In genomic region chr1:43152626-43153025, GRCm38 (mm10) we compare ENCODE assay signal across 28 mouse cellular contexts. TPM values are rescaled to one million over a fixed set of nuclear protein-coding genes. Genes with fewer than 3 reads are reported as not detected.
DNase-seq lines count a peak whose midpoint lies in the region; ATAC-seq and TF ChIP-seq lines count a peak whose summit lies in the region.
"Had no signal": no experiment of that assay in that cellular context is flagged by ENCODE, and none has a peak within 500 bp of the region (broad histone marks: within the 10 kb centered on the region; RNA-seq: fewer than 3 reads in every experiment).

No protein-coding gene starts in this region.

- H3K36me3 ChIP-seq in heart, embryonic 15.5 days, result peaks cover 51% of the 10 kb centered on the region
- peaks cover 99% of the 10 kb centered on the region for H3K36me3 ChIP-seq in C2C12 (ENCODE audit: control insufficient read depth, insufficient read depth)
- peaks cover 3% of the 10 kb centered on the region; the same call in 1 of the 2 replicates for H3K36me3 ChIP-seq in intestine, embryonic 15.5 days
- peaks cover 12% of the 10 kb centered on the region; the same call in 1 of the 2 replicates for H3K36me3 ChIP-seq in stomach, embryonic 15.5 days
- H3K36me3 ChIP-seq in hindbrain, embryonic 11.5 days (ENCODE audit: control insufficient read depth, insufficient read depth, low read length), result no peaks in the 10 kb centered on the region
- H3K36me3 ChIP-seq: forebrain, embryonic 10.5 days; G1E; midbrain, embryonic 13.5 days; neural tube, embryonic 12.5 days had no signal

- H3K4me2 ChIP-seq in heart, embryonic 15.5 days, result no peak overlapping the region
- peak overlapping the region; percentile 3; the same call in 1 of the 2 replicates for H3K4me2 ChIP-seq in intestine, embryonic 15.5 days (replicated peaks)
- no peak overlapping the region for H3K4me2 ChIP-seq in stomach, embryonic 15.5 days
- H3K4me2 ChIP-seq in hindbrain, embryonic 11.5 days (replicated peaks; ENCODE audit: low read depth, low read length), result no peak overlapping the region
- H3K4me2 ChIP-seq: midbrain, embryonic 13.5 days; neural tube, embryonic 12.5 days had no signal

- 56% methylated on average over 4 of the region's 4 CpGs for WGBS in heart, embryonic 15.5 days
- WGBS in intestine, embryonic 15.5 days, result 58% methylated on average over 4 of the region's 4 CpGs
- WGBS in stomach, embryonic 15.5 days, result 54% methylated on average over 4 of the region's 4 CpGs
- 90% methylated on average over 4 of the region's 4 CpGs for WGBS in hindbrain, embryonic 11.5 days

- TF ChIP-seq CTCF in C2C12 (IDR thresholded peaks at IDR 0.05; ENCODE audit: control insufficient read depth, insufficient read depth, insufficient read length), result no peak

- no peak for DNase-seq in heart, postnatal 4 days
- DNase-seq in hindbrain, embryonic 11.5 days (ENCODE audit: low spot score), result no peak
- DNase-seq in right cerebral cortex, postnatal 36 days (ENCODE audit: low spot score in 2 of 2), result no peak
- DNase-seq: adrenal gland, adult 8-10 months; cerebellum, adult 11-12 months; cerebellum, postnatal 10 days; gastrocnemius, postnatal 14 days; kidney, adult 18-20 months; liver, postnatal 0 days; retina, postnatal 1 day; right cerebral cortex, postnatal 25 days had no signal

- H3K27ac ChIP-seq in heart, embryonic 15.5 days, result peak overlapping the region; percentile 74; the same call in 1 of the 2 replicates
- peak overlapping the region; percentile 84 for H3K27ac ChIP-seq in intestine, embryonic 15.5 days
- peak overlapping the region; percentile 83 for H3K27ac ChIP-seq in stomach, embryonic 15.5 days
- H3K27ac ChIP-seq in hindbrain, embryonic 11.5 days (ENCODE audit: low read depth, low read length), result no peak overlapping the region
- H3K27ac ChIP-seq: embryonic facial prominence, embryonic 10.5 days; forebrain, embryonic 10.5 days; kidney, postnatal 0 days; midbrain, embryonic 13.5 days; neural tube, embryonic 12.5 days had no signal

- ATAC-seq in heart, embryonic 15.5 days (replicated peaks; ENCODE audit: insufficient number of reproducible peaks, insufficient read depth, low FRiP score, low read depth), result no peak
- ATAC-seq in intestine, embryonic 15.5 days, result peak; percentile 95
- ATAC-seq in stomach, embryonic 15.5 days (ENCODE audit: insufficient read depth, low FRiP score, low read depth), result peak; percentile 93
- no peak for ATAC-seq in hindbrain, embryonic 11.5 days (ENCODE audit: low FRiP score)
- ATAC-seq: activated CD4-positive, CD25-positive, alpha-beta regulatory T cell, adult 4 months; forebrain, embryonic 16.5 days; hindbrain, embryonic 16.5 days; liver, postnatal 0 days; midbrain, embryonic 13.5 days had no signal

- no peak overlapping the region for H3ac ChIP-seq in C2C12 (ENCODE audit: control insufficient read depth, insufficient read length, low read depth)

- peaks cover 85% of the 10 kb centered on the region for H3K79me3 ChIP-seq in C2C12 (ENCODE audit: low read depth)

- no peaks in the 10 kb centered on the region for H3K9me3 ChIP-seq in heart, embryonic 15.5 days (replicated peaks)
- H3K9me3 ChIP-seq in intestine, embryonic 15.5 days, result no peaks in the 10 kb centered on the region
- H3K9me3 ChIP-seq in stomach, embryonic 15.5 days, result no peaks in the 10 kb centered on the region
- H3K9me3 ChIP-seq in hindbrain, embryonic 11.5 days (ENCODE audit: control insufficient read depth, low read length), result no peaks in the 10 kb centered on the region
- H3K9me3 ChIP-seq: embryonic facial prominence, embryonic 10.5 days; forebrain, embryonic 10.5 days; G1E; midbrain, embryonic 13.5 days; neural tube, embryonic 12.5 days had no signal

- peaks cover 97% of the 10 kb centered on the region for H3K79me2 ChIP-seq in C2C12 (ENCODE audit: control insufficient read depth, insufficient read depth)

- no peaks in the 10 kb centered on the region for H3K27me3 ChIP-seq in heart, embryonic 15.5 days
- H3K27me3 ChIP-seq in C2C12 (ENCODE audit: control insufficient read depth, insufficient read depth, insufficient read length), result no peaks in the 10 kb centered on the region
- H3K27me3 ChIP-seq in intestine, embryonic 15.5 days (replicated peaks), result no peaks in the 10 kb centered on the region
- no peaks in the 10 kb centered on the region for H3K27me3 ChIP-seq in stomach, embryonic 15.5 days (replicated peaks)
- no peaks in the 10 kb centered on the region for H3K27me3 ChIP-seq in hindbrain, embryonic 11.5 days (ENCODE audit: control insufficient read depth, insufficient read depth, low read length)
- H3K27me3 ChIP-seq: CH12.LX; midbrain, embryonic 13.5 days; neural tube, embryonic 12.5 days had no signal

- peaks cover 79% of the 10 kb centered on the region for H3K4me1 ChIP-seq in heart, embryonic 15.5 days (replicated peaks)
- peaks cover 23% of the 10 kb centered on the region for H3K4me1 ChIP-seq in intestine, embryonic 15.5 days (replicated peaks)
- H3K4me1 ChIP-seq in stomach, embryonic 15.5 days, result peaks cover 20% of the 10 kb centered on the region
- no peaks in the 10 kb centered on the region for H3K4me1 ChIP-seq in hindbrain, embryonic 11.5 days (replicated peaks; ENCODE audit: control insufficient read depth, insufficient read depth, low read length)
- H3K4me1 ChIP-seq: embryonic facial prominence, embryonic 10.5 days; forebrain, embryonic 10.5 days; megakaryocyte, embryonic 14.5 days; midbrain, embryonic 13.5 days; neural tube, embryonic 12.5 days had no signal

- H3K4me3 ChIP-seq in heart, embryonic 15.5 days, result no peak overlapping the region
- H3K4me3 ChIP-seq in C2C12 (ENCODE audit: insufficient read depth, poor library complexity, severe bottlenecking), result no peak overlapping the region
- H3K4me3 ChIP-seq in intestine, embryonic 15.5 days (replicated peaks), result no peak overlapping the region
- no peak overlapping the region for H3K4me3 ChIP-seq in stomach, embryonic 15.5 days (replicated peaks)
- no peak overlapping the region for H3K4me3 ChIP-seq in hindbrain, embryonic 11.5 days (ENCODE audit: low read depth, low read length)
- H3K4me3 ChIP-seq: embryonic facial prominence, embryonic 10.5 days; forebrain, embryonic 10.5 days; layer of hippocampus, adult 2 months; megakaryocyte, embryonic 14.5 days; midbrain, embryonic 13.5 days; neural tube, embryonic 12.5 days had no signal

- no peak overlapping the region for H3K9ac ChIP-seq in heart, embryonic 15.5 days
- no peak overlapping the region for H3K9ac ChIP-seq in intestine, embryonic 15.5 days
- no peak overlapping the region for H3K9ac ChIP-seq in stomach, embryonic 15.5 days
- no peak overlapping the region for H3K9ac ChIP-seq in hindbrain, embryonic 11.5 days (ENCODE audit: low read depth, low read length)
- H3K9ac ChIP-seq: liver, postnatal 0 days; midbrain, embryonic 13.5 days; neural tube, embryonic 12.5 days had no signal

TF ChIP-seq in C2C12, 6 proteins besides CTCF, POLR2A, EP300 and RAD21:
- TF ChIP-seq USF1 (IDR thresholded peaks at IDR 0.05; ENCODE audit: low read depth) (no peak), MYOD1 (IDR thresholded peaks at IDR 0.05; ENCODE audit: control insufficient read depth, insufficient read length, low read depth) (peak; percentile 43)
TF ChIP-seq in C2C12: peak in this region for 1.

RNA-seq across cellular contexts. Expression of gene Fhl2, which starts 44.2 kb away (rescaled TPM):
- 298 and 363 TPM in 2 replicates for polyA plus RNA-seq in heart, embryonic 15.5 days (2015; fragmentation: Nextera tagmentation; extraction: Ambion mirVana)
- 1,000 to 10,000 TPM; 1,103 to 1,257 TPM for total RNA-seq in heart, postnatal 4 days (2021)
- polyA plus RNA-seq in C2C12 (2012; fragmentation: generic; extraction: Trizol), result 135 TPM
- 54.5 and 58.0 TPM in 2 replicates for polyA plus RNA-seq in intestine, embryonic 15.5 days (2015; fragmentation: Nextera tagmentation; extraction: Ambion mirVana)
- 72.1 and 74.4 TPM in 2 replicates for polyA plus RNA-seq in stomach, embryonic 15.5 days (2015; fragmentation: Nextera tagmentation; extraction: Ambion mirVana)
- polyA plus RNA-seq in hindbrain, embryonic 11.5 days (2014; fragmentation: Nextera tagmentation; extraction: Ambion mirVana), result 9.3 and 10.8 TPM in 2 replicates
- total RNA-seq: hematopoietic stem cell, adult 5-6 weeks had no signal
- polyA plus RNA-seq: G1E had no signal

RNA-seq across cellular contexts. Expression of gene AI597479, which starts 54.1 kb away (rescaled TPM):
- 20.0 and 22.6 TPM in 2 replicates for polyA plus RNA-seq in heart, embryonic 15.5 days (2015; fragmentation: Nextera tagmentation; extraction: Ambion mirVana)
- 1 to 10 TPM; 9.2 to 9.8 TPM for total RNA-seq in heart, postnatal 4 days (2021)
- polyA plus RNA-seq in C2C12 (2012; fragmentation: generic; extraction: Trizol), result 6.6 TPM
- 23.2 and 25.8 TPM in 2 replicates for polyA plus RNA-seq in intestine, embryonic 15.5 days (2015; fragmentation: Nextera tagmentation; extraction: Ambion mirVana)
- 27.2 TPM in 2 replicates for polyA plus RNA-seq in stomach, embryonic 15.5 days (2015; fragmentation: Nextera tagmentation; extraction: Ambion mirVana)
- polyA plus RNA-seq in hindbrain, embryonic 11.5 days (2014; fragmentation: Nextera tagmentation; extraction: Ambion mirVana), result 39.3 and 44.5 TPM in 2 replicates

RNA-seq across cellular contexts. Expression of gene Tgfbrap1, which starts 54.2 kb away (rescaled TPM):
- 6.2 and 7.4 TPM in 2 replicates for polyA plus RNA-seq in heart, embryonic 15.5 days (2015; fragmentation: Nextera tagmentation; extraction: Ambion mirVana)
- 10 to 100 TPM; 16.3 to 17.3 TPM for total RNA-seq in heart, postnatal 4 days (2021)
- polyA plus RNA-seq in C2C12 (2012; fragmentation: generic; extraction: Trizol), result 9.5 TPM
- polyA plus RNA-seq in intestine, embryonic 15.5 days (2015; fragmentation: Nextera tagmentation; extraction: Ambion mirVana), result 8.3 and 9.1 TPM in 2 replicates
- polyA plus RNA-seq in stomach, embryonic 15.5 days (2015; fragmentation: Nextera tagmentation; extraction: Ambion mirVana), result 8.0 and 9.8 TPM in 2 replicates
- 15.1 and 17.2 TPM in 2 replicates for polyA plus RNA-seq in hindbrain, embryonic 11.5 days (2014; fragmentation: Nextera tagmentation; extraction: Ambion mirVana)

Comparison
In these comparisons a context has a peak if more than half of its experiments do, and no peak if none do; other contexts are left out.
1. ATAC-seq: peak in intestine, embryonic 15.5 days (single experiment) and stomach, embryonic 15.5 days (single experiment); none in heart, embryonic 15.5 days (single experiment) and hindbrain, embryonic 11.5 days (single experiment).